Mouse (Mus musculus) embryonic facial prominence, embryonic 15.5 days (tissue): Measurements from ENCODE around the gene Usp36. TPM values are rescaled to one million over a fixed set of nuclear protein-coding genes. Genes with fewer than 3 reads are reported as not detected.
A peak's percentile ranks its signal among the peaks of the same experiment; 100 is the strongest.
"Not testable (repeated sequence)": the region's sequence is repeated elsewhere in the genome, so short reads cannot be mapped to it uniquely, and the experiment has no call there.

Experiments
- ATAC-seq: fragments of 200-750 bp; cut with Nextera tagmentation; 2 replicates; pipeline ENCODE4 v1.8.0; 2017; ENCODE audit warnings: low read depth, moderate TSS enrichment; ENCODE audit not compliant: insufficient number of reproducible peaks, low FRiP score, low TSS enrichment
- H3K27ac ChIP-seq: fragments of 300-500 bp; sonication (generic); replicated peaks from 2 replicates; pipeline ENCODE4 v1.5.1; 2015; ENCODE audit warnings: mild to moderate bottlenecking, inconsistent platforms
- H3K27me3 ChIP-seq: fragments of 300-500 bp; sonication (generic); 2 replicates; pipeline ENCODE4 v1.6.1; 2015; ENCODE audit warnings: inconsistent platforms
- H3K36me3 ChIP-seq: fragments of 300-500 bp; sonication (generic); 2 replicates; pipeline ENCODE4 v1.6.1; 2015; ENCODE audit warnings: mild to moderate bottlenecking, inconsistent platforms
- H3K4me1 ChIP-seq: fragments of 300-500 bp; sonication (generic); 2 replicates; pipeline ENCODE4 v1.6.1; 2015; ENCODE audit warnings: inconsistent platforms
- H3K4me2 ChIP-seq: fragments of 300-500 bp; sonication (generic); replicated peaks from 2 replicates; pipeline ENCODE4 v1.6.1; 2015; ENCODE audit warnings: mild to moderate bottlenecking, inconsistent platforms
- H3K4me3 ChIP-seq: fragments of 300-500 bp; sonication (generic); replicated peaks from 2 replicates; pipeline ENCODE4 v1.5.1; 2015; ENCODE audit warnings: mild to moderate bottlenecking, inconsistent platforms
- H3K9ac ChIP-seq: fragments of 300-500 bp; sonication (generic); 2 replicates; pipeline ENCODE4 v1.6.1; 2015; ENCODE audit warnings: inconsistent platforms
- H3K9me3 ChIP-seq: fragments of 300-500 bp; sonication (generic); replicated peaks from 2 replicates; pipeline ENCODE4 v1.6.1; 2016; ENCODE audit warnings: inconsistent platforms
- WGBS: fragments of 180-500 bp; shearing (Covaris S2); methylation state at CpG from one replicate; pipeline ENCODE4 v1.1.7; 2015; 5-methylcytosine and 5-hydroxymethylcytosine counted together
- polyA plus RNA-seq: library from polyadenylated mRNA; unstranded; fragments of >200 nt; fragmentation: Nextera tagmentation; extraction: Ambion mirVana; gene quantifications from 2 replicates; pipeline ENCODE4 v1.2.1, GENCODE M21; 2015

The Usp36 gene
- polyA plus RNA-seq, 1 experiment from 2014 or later, result 25.4 TPM

DNA sequence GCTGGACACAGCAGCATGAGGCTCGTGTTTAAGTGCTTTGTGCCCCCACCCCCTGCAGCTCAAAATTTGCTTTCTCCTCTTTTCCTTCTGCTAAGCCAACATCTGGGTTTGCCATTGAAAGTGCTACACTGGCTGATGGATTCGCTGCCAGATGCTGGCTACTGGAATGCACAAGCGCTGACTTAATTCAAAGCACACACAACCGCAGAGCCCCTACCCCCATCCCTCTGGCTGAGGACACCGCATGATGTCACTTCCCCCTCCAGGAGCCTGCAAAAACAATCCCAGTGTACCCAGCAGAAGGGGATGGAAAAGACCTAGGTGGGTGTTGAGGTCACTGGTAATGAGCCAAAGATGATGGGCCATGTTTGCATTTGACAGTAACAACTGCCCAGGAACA lies 34.5 kb upstream of the Usp36 start:
- Histone ChIP-seq H3K27ac (peak overlapping the region; percentile 79), H3K27me3 (no peaks in the 10 kb centered on the region), H3K9ac (no peak overlapping the region), H3K36me3 (peaks cover 7% of the 10 kb centered on the region; the same call in 1 of the 2 replicates), H3K4me3 (no peak overlapping the region), H3K4me2 (no peak overlapping the region), H3K9me3 (no peaks in the 10 kb centered on the region), H3K4me1 (peaks cover 69% of the 10 kb centered on the region)
- ATAC-seq, result peak; percentile 66; the same call in 1 of the 2 replicates
- WGBS, result 29% methylated on average over 5 of the region's 5 CpGs

DNA sequence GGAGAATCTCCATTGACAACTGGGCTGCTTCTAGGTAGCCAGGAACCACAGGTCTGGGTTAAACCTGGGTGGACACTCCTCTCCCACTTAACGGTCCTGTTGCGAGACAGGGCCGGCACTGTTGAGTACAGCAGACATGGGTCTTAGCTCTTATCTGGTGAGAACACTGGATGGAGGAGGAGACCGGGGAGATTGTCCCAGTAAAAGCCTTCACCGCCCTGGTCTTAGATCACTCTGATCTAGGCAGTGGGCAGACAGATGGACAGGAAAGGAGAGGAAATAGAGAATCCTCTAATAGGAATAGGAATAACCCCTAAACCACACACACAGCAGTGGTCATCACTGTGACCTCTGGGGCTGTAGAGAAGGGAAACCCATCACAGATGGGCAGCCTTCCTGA lies 33.9 kb upstream of the Usp36 start:
- H3K4me3 ChIP-seq, result no peak overlapping the region
- H3K27me3 ChIP-seq, result no peaks in the 10 kb centered on the region
- ATAC-seq, result no peak
- 82% methylated on average over 5 of the region's 5 CpGs for WGBS
- peak overlapping the region; percentile 79 for H3K27ac ChIP-seq
- peaks cover 12% of the 10 kb centered on the region for H3K36me3 ChIP-seq
- no peak overlapping the region for H3K9ac ChIP-seq
- no peak overlapping the region for H3K4me2 ChIP-seq
- H3K9me3 ChIP-seq, result no peaks in the 10 kb centered on the region
- H3K4me1 ChIP-seq, result peaks cover 69% of the 10 kb centered on the region

DNA sequence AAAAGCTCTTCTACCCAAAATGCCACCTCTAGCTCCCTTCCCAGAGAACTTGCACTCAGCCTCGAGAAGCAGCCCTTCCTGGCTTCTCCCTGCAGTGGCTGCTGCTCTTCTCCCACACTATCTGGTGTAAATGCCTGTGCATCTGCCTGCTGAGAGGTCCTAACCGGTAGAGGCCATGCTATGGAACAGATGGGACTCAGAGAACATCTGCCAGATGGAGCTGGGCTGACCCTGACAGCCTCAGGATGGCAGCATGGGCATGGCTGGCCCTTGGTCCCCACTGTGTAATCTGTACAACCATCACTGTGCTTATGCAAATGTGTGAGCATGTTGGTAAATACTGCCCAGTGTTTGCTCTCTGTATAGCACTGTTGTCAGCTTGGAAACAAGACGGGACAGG lies 32.6 kb upstream of the Usp36 start:
- H3K27ac ChIP-seq, result no peak overlapping the region
- H3K9ac ChIP-seq, result no peak overlapping the region
- H3K4me3 ChIP-seq, result no peak overlapping the region
- H3K27me3 ChIP-seq, result no peaks in the 10 kb centered on the region
- H3K36me3 ChIP-seq, result peaks cover 18% of the 10 kb centered on the region
- H3K4me2 ChIP-seq, result no peak overlapping the region
- no peak for ATAC-seq
- H3K9me3 ChIP-seq, result no peaks in the 10 kb centered on the region
- WGBS, result 65% methylated on average over 3 of the region's 3 CpGs
- H3K4me1 ChIP-seq, result peaks cover 56% of the 10 kb centered on the region

DNA sequence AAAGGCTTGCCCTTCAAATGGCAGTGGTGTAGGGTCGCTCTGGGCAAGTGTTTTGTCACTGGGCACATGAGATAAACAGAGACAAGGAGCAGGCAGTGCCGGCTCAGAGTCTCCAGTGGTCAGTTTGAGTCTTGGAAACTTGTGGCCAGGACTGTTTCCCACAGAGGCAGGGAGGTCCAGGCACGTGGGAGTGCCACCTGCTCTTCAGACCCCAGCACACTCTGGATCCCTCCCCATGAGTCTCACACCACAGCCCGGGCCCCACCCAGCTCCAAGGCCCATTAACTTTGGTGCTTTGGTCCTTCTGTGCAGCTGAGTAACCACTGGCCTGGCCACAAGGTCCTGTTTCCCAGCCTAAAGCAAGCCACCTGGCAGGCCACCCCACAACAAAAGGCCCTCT lies 31.9 kb upstream of the Usp36 start:
- Histone ChIP-seq H3K4me1 (peaks cover 49% of the 10 kb centered on the region), H3K36me3 (peaks cover 24% of the 10 kb centered on the region), H3K4me3 (no peak overlapping the region), H3K4me2 (no peak overlapping the region), H3K27ac (no peak overlapping the region), H3K9ac (no peak overlapping the region), H3K9me3 (no peaks in the 10 kb centered on the region), H3K27me3 (no peaks in the 10 kb centered on the region)
- no peak for ATAC-seq
- WGBS, result 72% methylated on average over 4 of the region's 4 CpGs

DNA sequence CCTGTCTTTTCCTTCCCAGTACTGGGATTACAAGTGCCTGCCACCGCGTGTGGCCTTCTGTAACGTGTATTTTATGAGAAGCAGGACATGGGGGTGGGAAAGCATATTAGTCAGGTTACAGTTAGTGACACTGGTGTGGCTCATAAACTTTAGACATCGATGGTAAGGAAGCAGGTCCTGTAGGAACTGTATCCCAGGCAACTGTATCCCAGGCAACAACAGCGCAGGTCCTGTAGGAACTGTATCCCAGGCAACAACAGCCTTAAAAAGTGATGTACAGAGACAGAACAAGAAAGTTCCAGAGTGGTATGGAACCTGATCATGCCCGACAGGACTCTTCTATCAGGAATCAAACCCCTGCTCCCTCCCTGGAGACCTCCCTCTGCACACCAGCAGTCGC lies 31.5 kb upstream of the Usp36 start:
- no peak for ATAC-seq
- H3K9ac ChIP-seq, result no peak overlapping the region
- no peaks in the 10 kb centered on the region for H3K27me3 ChIP-seq
- no peak overlapping the region for H3K4me2 ChIP-seq
- no peak overlapping the region for H3K4me3 ChIP-seq
- H3K36me3 ChIP-seq, result peaks cover 29% of the 10 kb centered on the region
- H3K9me3 ChIP-seq, result no peaks in the 10 kb centered on the region
- 75% methylated on average over 7 of the region's 7 CpGs for WGBS
- H3K27ac ChIP-seq, result no peak overlapping the region
- peaks cover 44% of the 10 kb centered on the region for H3K4me1 ChIP-seq

DNA sequence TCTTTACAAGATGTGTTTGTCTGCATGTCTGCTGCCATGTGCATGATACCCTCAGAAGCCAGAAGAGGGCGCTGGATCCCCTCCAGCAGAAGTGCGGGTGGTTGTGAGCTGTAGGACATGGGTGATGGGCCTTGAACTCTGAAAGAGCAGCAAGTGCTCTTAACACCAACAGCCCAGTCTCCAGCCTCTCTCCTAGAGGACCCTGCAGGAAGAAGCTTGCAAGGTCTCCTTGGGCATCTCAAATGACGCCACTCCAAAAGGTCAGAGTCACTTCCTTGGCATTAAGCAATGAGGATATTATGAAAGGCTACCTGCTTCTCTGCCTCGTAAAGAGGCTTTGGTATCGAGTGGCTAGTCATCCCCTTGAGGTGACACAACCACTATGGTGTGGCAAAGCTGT lies 28.6 kb upstream of the Usp36 start:
- Histone ChIP-seq H3K9ac (no peak overlapping the region), H3K36me3 (peaks cover 50% of the 10 kb centered on the region), H3K4me3 (no peak overlapping the region), H3K27ac (no peak overlapping the region), H3K9me3 (no peaks in the 10 kb centered on the region), H3K4me2 (no peak overlapping the region), H3K27me3 (no peaks in the 10 kb centered on the region), H3K4me1 (peaks cover 16% of the 10 kb centered on the region)
- no peak for ATAC-seq
- 59% methylated on average over 5 of the region's 5 CpGs for WGBS

DNA sequence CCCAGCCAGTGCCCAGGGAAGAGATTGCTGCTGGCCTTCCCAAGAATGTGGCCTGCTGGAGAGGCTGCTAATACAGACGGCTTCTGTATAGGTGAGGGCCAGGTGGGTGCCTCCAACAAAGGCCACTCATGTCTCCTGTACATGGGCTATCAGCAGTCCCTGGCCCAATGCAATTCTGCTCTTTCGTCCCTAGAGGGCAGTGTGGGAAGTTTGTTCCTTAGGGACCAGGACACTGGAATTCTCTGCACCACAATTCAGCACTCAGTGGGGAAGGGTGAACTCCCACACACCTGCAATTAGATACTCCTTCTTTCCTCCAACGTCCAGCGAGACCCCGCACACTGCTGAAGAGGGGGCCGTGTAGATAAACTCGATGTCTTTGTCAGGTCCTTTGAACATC lies 27.1 kb upstream of the Usp36 start:
- peaks cover 4% of the 10 kb centered on the region; the same call in 1 of the 2 replicates for H3K4me1 ChIP-seq
- no peak overlapping the region for H3K27ac ChIP-seq
- H3K4me3 ChIP-seq, result no peak overlapping the region
- WGBS, result 24% methylated on average over 7 of the region's 7 CpGs
- no peak overlapping the region for H3K4me2 ChIP-seq
- no peak overlapping the region for H3K9ac ChIP-seq
- peaks cover 65% of the 10 kb centered on the region for H3K36me3 ChIP-seq
- H3K27me3 ChIP-seq, result no peaks in the 10 kb centered on the region
- no peak for ATAC-seq
- no peaks in the 10 kb centered on the region for H3K9me3 ChIP-seq

DNA sequence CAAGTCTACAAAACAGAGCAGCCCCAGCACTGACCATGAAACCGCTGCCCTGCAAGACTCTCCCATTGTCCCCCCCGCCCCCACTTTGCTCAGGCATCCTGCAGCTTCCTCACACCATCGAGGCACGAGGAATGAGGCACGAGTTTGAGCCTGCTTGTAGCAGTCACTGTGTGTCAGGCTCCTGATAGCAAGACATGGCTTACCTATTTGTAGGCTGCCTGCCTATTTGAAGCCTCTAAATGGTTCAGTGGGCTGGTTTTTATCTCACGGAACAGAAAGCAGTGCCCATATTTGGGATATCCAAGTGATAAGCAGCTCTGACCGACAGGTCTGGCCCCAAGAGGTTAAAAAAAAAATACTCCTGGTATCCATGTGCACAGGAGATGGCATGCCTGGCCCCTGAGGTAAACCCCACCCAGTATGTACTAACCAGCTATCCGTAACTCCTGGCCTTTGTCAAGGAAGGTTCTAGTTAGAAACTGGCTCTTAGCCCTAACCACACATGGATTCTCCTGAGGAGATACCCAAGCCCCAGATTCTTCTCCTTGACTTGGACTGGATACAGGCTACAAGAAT lies 26.3 kb upstream of the Usp36 start:
- Histone ChIP-seq H3K4me2 (no peak overlapping the region), H3K36me3 (peaks cover 73% of the 10 kb centered on the region), H3K27ac (no peak overlapping the region), H3K9me3 (no peaks in the 10 kb centered on the region), H3K9ac (no peak overlapping the region), H3K27me3 (no peaks in the 10 kb centered on the region), H3K4me1 (no peaks in the 10 kb centered on the region; the same call in 1 of the 2 replicates), H3K4me3 (no peak overlapping the region)
- WGBS, result 89% methylated on average over 8 of the region's 8 CpGs
- ATAC-seq, result no peak

DNA sequence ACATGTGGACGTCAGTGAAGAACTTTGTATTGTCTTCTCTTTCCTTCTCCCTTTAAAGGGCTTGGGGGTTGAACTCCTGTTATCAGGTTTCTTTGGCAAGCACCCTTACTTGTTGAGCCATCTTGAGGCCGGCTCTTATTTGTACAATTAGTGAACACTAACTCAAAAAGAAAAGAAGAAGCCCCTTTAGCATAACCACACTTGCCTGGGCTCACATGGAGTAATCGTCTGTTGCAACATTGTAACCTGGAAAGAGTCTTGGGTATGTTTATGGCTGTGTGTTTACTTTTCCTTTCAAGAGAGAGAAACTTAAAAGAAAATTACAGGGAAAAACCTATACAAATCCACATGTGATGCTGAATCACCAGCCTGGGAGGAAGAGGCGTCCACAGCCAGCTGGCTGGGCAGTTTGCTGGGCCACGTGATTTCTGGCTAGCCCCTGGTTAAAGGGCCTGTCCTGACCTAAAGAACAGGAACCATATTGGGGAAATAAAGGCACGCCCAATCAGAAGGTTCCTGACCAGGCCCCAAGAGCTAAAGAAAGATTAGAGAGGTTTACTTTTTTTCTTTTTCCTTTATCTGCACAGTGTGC lies 22.2 kb upstream of the Usp36 start:
- 77% methylated on average over 6 of the region's 6 CpGs for WGBS
- peaks cover 87% of the 10 kb centered on the region for H3K36me3 ChIP-seq
- no peaks in the 10 kb centered on the region; the same call in 1 of the 2 replicates for H3K4me1 ChIP-seq
- no peak overlapping the region for H3K9ac ChIP-seq
- H3K9me3 ChIP-seq, result 0 out of 2 replicates have a peak, but pooled peaks cover 8% of the 10 kb centered on the region
- no peak overlapping the region for H3K4me3 ChIP-seq
- no peak for ATAC-seq
- H3K4me2 ChIP-seq, result no peak overlapping the region
- no peak overlapping the region for H3K27ac ChIP-seq
- no peaks in the 10 kb centered on the region for H3K27me3 ChIP-seq

DNA sequence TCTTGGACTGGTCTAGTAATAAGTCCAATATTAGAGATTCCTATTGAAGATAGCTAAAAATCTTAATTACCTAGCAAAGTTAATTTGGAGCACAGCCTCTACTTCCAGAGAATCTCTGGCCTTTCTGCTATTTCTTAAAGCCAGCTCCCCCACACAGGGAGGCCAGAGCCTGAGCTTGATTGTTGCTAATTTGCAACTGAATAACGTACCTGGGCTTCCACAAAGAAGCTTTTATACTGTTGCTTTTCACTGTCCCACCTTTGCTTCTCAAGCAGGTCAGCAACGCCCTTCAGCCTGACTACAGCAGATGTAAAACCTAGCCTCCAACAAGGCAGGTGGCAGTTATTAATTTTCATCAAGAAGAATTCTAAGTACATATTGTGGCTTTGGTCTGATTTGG lies 17.9 kb upstream of the Usp36 start:
- ATAC-seq, H3K9me3 ChIP-seq, H3K27me3 ChIP-seq, H3K4me3 ChIP-seq, H3K4me1 ChIP-seq, H3K9ac ChIP-seq, H3K4me2 ChIP-seq, H3K27ac ChIP-seq: not testable (repeated sequence)
- peaks cover 70% of the 10 kb centered on the region for H3K36me3 ChIP-seq
- WGBS, result 82% methylated on average over 2 of the region's 2 CpGs

DNA sequence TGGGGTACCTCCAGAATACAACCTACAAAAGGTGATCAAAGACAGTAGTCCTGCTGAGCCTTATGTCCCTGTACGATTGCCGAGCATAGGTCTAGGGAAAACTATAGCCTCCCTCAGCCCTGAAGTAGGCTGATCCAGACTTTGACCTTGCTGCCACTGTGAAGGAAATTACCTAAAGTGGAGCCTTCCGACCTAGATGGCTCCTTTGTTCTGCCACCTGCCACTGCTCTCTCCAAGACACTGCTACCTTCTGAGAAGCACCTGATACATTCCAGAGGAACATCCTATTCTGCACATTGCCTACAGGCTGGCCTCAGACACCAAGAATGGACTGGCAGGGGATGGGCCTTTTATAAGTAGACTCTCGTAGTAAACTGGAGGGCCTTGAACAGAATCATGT lies 13.9 kb upstream of the Usp36 start:
- not testable (repeated sequence) for ATAC-seq, H3K4me2 ChIP-seq, H3K27me3 ChIP-seq, H3K9me3 ChIP-seq, H3K9ac ChIP-seq, H3K4me3 ChIP-seq, H3K4me1 ChIP-seq, H3K27ac ChIP-seq
- peaks cover 58% of the 10 kb centered on the region for H3K36me3 ChIP-seq
- WGBS, result 88% methylated on average over 4 of the region's 4 CpGs

DNA sequence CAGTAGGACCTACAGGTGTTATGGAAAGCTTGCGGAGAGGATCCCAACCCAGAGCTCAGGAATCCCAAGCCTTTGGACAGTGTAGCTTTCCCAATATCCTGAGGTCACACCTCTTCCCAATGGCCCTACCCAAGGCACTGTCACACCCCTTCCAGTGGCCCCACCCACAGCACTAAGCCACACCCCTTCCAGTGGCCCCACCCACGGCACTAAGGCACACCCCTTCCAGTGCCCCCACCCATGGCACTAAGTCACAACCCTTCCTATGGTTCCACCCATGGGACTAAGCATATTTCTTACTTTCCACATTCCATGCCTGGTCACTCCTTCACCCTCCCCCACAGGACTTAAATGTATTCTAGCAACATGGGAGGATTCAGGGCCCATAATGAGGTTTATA lies 8.8 kb upstream of the Usp36 start:
- H3K27me3 ChIP-seq, result no peaks in the 10 kb centered on the region
- 65% methylated on average over 2 of the region's 2 CpGs for WGBS
- no peak overlapping the region for H3K9ac ChIP-seq
- ATAC-seq, result peak; percentile 15; the same call in 1 of the 2 replicates
- no peak overlapping the region for H3K4me3 ChIP-seq
- H3K36me3 ChIP-seq, result peaks cover 38% of the 10 kb centered on the region
- H3K4me2 ChIP-seq, result no peak overlapping the region
- H3K9me3 ChIP-seq, result no peaks in the 10 kb centered on the region
- no peaks in the 10 kb centered on the region for H3K4me1 ChIP-seq
- no peak overlapping the region for H3K27ac ChIP-seq
